Mouse (Mus musculus) heart, embryonic 16.5 days (tissue): ENCODE measurements around the gene Rce1. TPM values are rescaled to one million over a fixed set of nuclear protein-coding genes. Genes with fewer than 3 reads are reported as not detected.

Experiments
- ATAC-seq: fragments of 200-750 bp; cut with Nextera tagmentation; replicated peaks from 2 replicates; pipeline ENCODE4 v1.8.0; 2017; ENCODE audit warnings: moderate number of reproducible peaks; ENCODE audit not compliant: insufficient read depth, low FRiP score; ENCODE audit errors: extremely low read depth
- H3K27ac ChIP-seq: fragments of 300-500 bp; sonication (generic); 2 replicates; pipeline ENCODE4 v1.5.1; 2014; ENCODE audit warnings: mild to moderate bottlenecking, low read length, control low read depth, moderate library complexity
- H3K27me3 ChIP-seq: fragments of 300-500 bp; sonication (generic); 2 replicates; pipeline ENCODE4 v1.6.1; 2014; ENCODE audit warnings: low read length, mixed read lengths; ENCODE audit not compliant: control insufficient read depth, insufficient read depth
- H3K36me3 ChIP-seq: fragments of 300-500 bp; sonication (generic); 2 replicates; pipeline ENCODE4 v1.6.1; 2014; ENCODE audit not compliant: control insufficient read depth, insufficient read depth
- H3K4me1 ChIP-seq: fragments of 300-500 bp; sonication (generic); 2 replicates; pipeline ENCODE4 v1.6.1; 2014; ENCODE audit warnings: low read length, mixed read lengths; ENCODE audit not compliant: control insufficient read depth, insufficient read depth
- H3K4me2 ChIP-seq: fragments of 300-500 bp; sonication (generic); 2 replicates; pipeline ENCODE4 v1.6.1; 2014; ENCODE audit warnings: low read depth, mild to moderate bottlenecking, control low read depth, low read length
- H3K4me3 ChIP-seq: fragments of 300-500 bp; sonication (generic); 2 replicates; pipeline ENCODE4 v1.5.1; 2014; ENCODE audit warnings: mild to moderate bottlenecking, control low read depth, low read length
- H3K9ac ChIP-seq: fragments of 300-500 bp; sonication (generic); 2 replicates; pipeline ENCODE4 v1.6.1; 2014; ENCODE audit warnings: low read length, control low read depth
- H3K9me3 ChIP-seq: fragments of 300-500 bp; sonication (generic); replicated peaks from 2 replicates; pipeline ENCODE4 v1.6.1; 2016; ENCODE audit warnings: low read length; ENCODE audit not compliant: control insufficient read depth
- WGBS: fragments of 180-500 bp; shearing (Covaris S2); extraction: QIAGEN DNeasy Blood & Tissue Kit; methylation state at CpG from one replicate; pipeline ENCODE4 v1.1.7; 2014; 5-methylcytosine and 5-hydroxymethylcytosine counted together
- polyA plus RNA-seq: library from polyadenylated mRNA; unstranded; fragments of >200 nt; fragmentation: Nextera tagmentation; extraction: Ambion mirVana; gene quantifications from 2 replicates; pipeline ENCODE4 v1.2.1, GENCODE M21; 2015

Gene Rce1
- polyA plus RNA-seq: 38.4 and 41.2 TPM in 2 replicates

DNA sequence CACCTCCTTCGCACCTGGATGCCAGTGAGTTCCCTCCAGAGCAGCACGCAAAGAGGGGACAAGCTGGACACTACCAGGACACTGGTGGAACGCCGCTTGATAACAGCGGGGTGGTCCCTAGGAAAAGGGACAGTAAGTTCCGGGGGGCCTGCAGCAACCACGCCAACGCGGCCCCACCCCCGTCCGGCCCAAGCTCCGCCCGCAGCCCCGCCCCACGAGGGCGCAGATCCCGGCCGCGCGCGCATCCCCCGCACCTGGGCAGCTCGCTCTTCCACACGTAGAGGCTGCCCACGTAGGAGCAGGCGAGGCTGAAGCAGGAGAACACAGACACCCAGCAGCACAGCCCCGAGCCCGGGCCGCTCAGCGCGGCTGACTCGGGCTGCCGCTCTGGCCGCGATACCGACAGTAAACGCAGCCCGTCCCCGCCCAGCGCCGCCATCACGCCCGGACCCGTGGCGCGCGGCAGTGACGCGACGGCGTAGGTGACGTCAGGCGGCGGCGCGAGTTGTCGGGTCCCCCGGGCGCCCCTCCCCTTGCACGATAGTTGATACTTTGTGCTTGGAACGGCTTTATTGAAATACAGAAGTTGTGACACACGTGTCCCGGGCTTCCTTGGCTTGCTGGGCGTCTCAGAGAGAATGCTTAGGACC, at the start of gene Rce1:
Gene Rce1, minus strand, starts transcription at position 463 of the 650 bp plus-strand sequence.
- H3K9me3 ChIP-seq: no peaks in the 10 kb centered on the region
- peak; percentile 91 for ATAC-seq
- H3K9ac ChIP-seq: peak within 1 kb of the TSS; percentile 91
- under 1% methylated on average over 64 of the region's 64 CpGs for WGBS
- no peaks in the 10 kb centered on the region for H3K27me3 ChIP-seq
- H3K36me3 ChIP-seq: peaks cover 17% of the 10 kb centered on the region
- peak within 1 kb of the TSS; percentile 82 for H3K4me3 ChIP-seq
- peaks cover 16% of the 10 kb centered on the region for H3K4me1 ChIP-seq
- peak within 1 kb of the TSS; percentile 94 for H3K4me2 ChIP-seq
- peak within 1 kb of the TSS; percentile 87 for H3K27ac ChIP-seq

- WGBS: 62% methylated on average over 6 of the region's 6 CpGs
- ATAC-seq: no peak
- no peak overlapping the region for H3K4me2 ChIP-seq
- no peaks in the 10 kb centered on the region for H3K4me1 ChIP-seq
- no peaks in the 10 kb centered on the region for H3K36me3 ChIP-seq
- H3K9me3 ChIP-seq: no peaks in the 10 kb centered on the region
- H3K9ac ChIP-seq: no peak overlapping the region
- H3K27ac ChIP-seq: no peak overlapping the region
- H3K27me3 ChIP-seq: no peaks in the 10 kb centered on the region
- no peak overlapping the region for H3K4me3 ChIP-seq
Measured at GRCm38 (mm10) chr19:4672401-4672800, 47.0 kb upstream of the Rce1 start.

- H3K4me3 ChIP-seq: no peak overlapping the region
Measured at GRCm38 (mm10) chr19:4670776-4671175, 45.3 kb upstream of the Rce1 start.

GRCm38 (mm10) chr19:4666815-4667214, 41.4 kb upstream of the Rce1 start:
- no peak overlapping the region for H3K4me2 ChIP-seq
- H3K27ac ChIP-seq: no peak overlapping the region
- H3K27me3 ChIP-seq: 0 out of 2 replicates have a peak, but pooled peaks cover 2% of the 10 kb centered on the region
- H3K36me3 ChIP-seq: no peaks in the 10 kb centered on the region
- no peak overlapping the region for H3K4me3 ChIP-seq
- H3K9me3 ChIP-seq: no peaks in the 10 kb centered on the region
- ATAC-seq: no peak
- H3K4me1 ChIP-seq: no peaks in the 10 kb centered on the region
- H3K9ac ChIP-seq: no peak overlapping the region

More at GRCm38 (mm10) chr19:4670776-4671175, 45.3 kb upstream of the Rce1 start:
- no peak for ATAC-seq
- H3K27me3 ChIP-seq: no peaks in the 10 kb centered on the region
- H3K4me1 ChIP-seq: no peaks in the 10 kb centered on the region
- 64% methylated on average over 4 of the region's 4 CpGs for WGBS
- H3K36me3 ChIP-seq: no peaks in the 10 kb centered on the region
- H3K9me3 ChIP-seq: no peaks in the 10 kb centered on the region
- H3K4me2 ChIP-seq: no peak overlapping the region
- H3K27ac ChIP-seq: no peak overlapping the region
- H3K9ac ChIP-seq: no peak overlapping the region

DNA sequence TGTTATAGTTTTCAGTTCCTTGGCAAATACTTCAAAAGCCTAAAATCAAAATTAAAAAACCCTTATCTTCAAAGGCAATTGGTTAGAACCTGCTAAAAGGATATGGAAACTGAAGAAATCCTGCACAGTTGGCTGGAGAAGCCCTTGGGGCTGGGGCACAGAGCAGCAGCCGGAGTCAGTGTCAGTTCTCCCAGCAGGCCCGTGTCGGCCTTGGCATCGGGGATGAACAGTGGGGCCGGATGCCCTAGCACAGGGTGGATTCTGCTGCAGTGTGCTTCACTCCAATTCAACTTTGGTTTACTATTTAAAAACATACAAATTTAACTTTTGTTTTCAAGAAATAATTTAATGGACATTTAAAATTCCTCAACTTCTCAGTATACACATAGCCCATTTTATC, 32.7 kb upstream of the Rce1 start:
- Histone ChIP-seq H3K36me3 (no peaks in the 10 kb centered on the region), H3K4me1 (no peaks in the 10 kb centered on the region), H3K9me3 (no peaks in the 10 kb centered on the region), H3K9ac (no peak overlapping the region), H3K4me3 (no peak overlapping the region), H3K27me3 (0 out of 2 replicates have a peak, but pooled peaks cover 2% of the 10 kb centered on the region), H3K4me2 (no peak overlapping the region), H3K27ac (no peak overlapping the region)
- 89% methylated on average over 5 of the region's 5 CpGs for WGBS
- ATAC-seq: no peak

DNA sequence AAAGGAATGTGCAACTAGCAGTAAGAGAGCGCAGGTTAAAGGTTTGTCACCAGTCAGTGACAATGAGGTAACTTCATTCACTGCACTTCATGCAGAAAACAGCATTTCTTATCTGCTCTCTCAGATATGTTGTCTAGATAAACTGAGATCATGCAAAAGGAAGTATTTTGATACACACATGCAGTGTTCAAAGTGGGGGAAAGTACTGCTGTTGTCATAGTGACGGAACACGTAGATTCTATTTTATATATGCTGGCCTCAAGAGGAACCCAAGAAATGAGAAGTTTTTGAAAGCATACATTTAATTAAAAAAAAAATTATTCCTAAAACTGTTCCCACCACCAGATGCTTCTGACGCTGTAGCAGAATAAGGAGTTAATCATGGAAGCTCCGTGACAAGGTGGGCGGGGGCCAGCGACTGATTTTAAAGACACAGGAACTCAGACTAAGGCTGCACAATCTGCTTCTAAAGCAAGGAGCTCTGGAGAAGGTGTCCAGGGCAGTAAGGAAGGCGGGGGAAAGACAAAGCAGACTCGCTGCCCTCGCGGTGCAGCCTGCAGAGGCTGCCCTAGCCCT, 21.6 kb upstream of the Rce1 start:
- Histone ChIP-seq H3K4me1 (no peaks in the 10 kb centered on the region), H3K4me3 (no peak overlapping the region), H3K4me2 (no peak overlapping the region), H3K36me3 (no peaks in the 10 kb centered on the region), H3K27me3 (peaks cover 5% of the 10 kb centered on the region), H3K9ac (no peak overlapping the region), H3K27ac (no peak overlapping the region), H3K9me3 (no peaks in the 10 kb centered on the region)
- WGBS: 67% methylated on average over 11 of the region's 11 CpGs
- ATAC-seq: no peak

GRCm38 (mm10) chr19:4644271-4644670, 18.8 kb upstream of the Rce1 start:
- no peak overlapping the region for H3K27ac ChIP-seq
- 41% methylated on average over 10 of the region's 10 CpGs for WGBS
- no peaks in the 10 kb centered on the region for H3K36me3 ChIP-seq
- no peaks in the 10 kb centered on the region for H3K9me3 ChIP-seq
- H3K4me3 ChIP-seq: no peak overlapping the region
- peaks cover 5% of the 10 kb centered on the region for H3K27me3 ChIP-seq
- no peaks in the 10 kb centered on the region for H3K4me1 ChIP-seq
- no peak overlapping the region for H3K9ac ChIP-seq
- no peak overlapping the region for H3K4me2 ChIP-seq
- ATAC-seq: no peak

DNA sequence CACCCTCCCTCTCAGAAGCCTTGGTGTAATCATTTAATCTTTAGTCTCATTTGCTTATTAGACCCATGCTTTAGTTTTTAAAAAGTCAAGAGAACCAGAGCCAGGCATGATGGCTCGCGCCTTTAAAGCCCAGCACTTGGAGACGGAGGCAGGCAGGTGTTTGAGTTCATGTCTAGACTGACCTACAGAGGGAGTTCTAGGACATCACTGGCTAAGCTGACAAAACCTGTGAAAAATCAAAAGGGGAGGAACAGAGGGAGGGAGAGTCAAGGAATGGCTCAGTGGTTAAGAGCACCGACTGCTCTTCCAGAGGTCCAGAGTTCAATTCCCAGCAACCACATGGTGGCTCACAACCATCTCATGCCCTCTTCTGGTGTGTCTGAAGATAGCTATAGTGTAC, 10.5 kb upstream of the Rce1 start:
- Histone ChIP-seq H3K27me3 (no peaks in the 10 kb centered on the region; the same call in 1 of the 2 replicates), H3K9me3 (no peaks in the 10 kb centered on the region), H3K4me1 (no peaks in the 10 kb centered on the region), H3K4me3 (no peak overlapping the region), H3K27ac (no peak overlapping the region), H3K36me3 (no peaks in the 10 kb centered on the region), H3K4me2 (no peak overlapping the region), H3K9ac (no peak overlapping the region)
- no peak for ATAC-seq
- 59% methylated on average over 4 of the region's 4 CpGs for WGBS

- H3K27ac ChIP-seq: no peak overlapping the region
- 0% methylated on average over 1 of the region's 1 CpGs for WGBS
- H3K9me3 ChIP-seq: no peaks in the 10 kb centered on the region
- H3K4me1 ChIP-seq: peaks cover 16% of the 10 kb centered on the region
- H3K4me3 ChIP-seq: no peak overlapping the region
- H3K4me2 ChIP-seq: no peak overlapping the region
- no peak for ATAC-seq
- no peaks in the 10 kb centered on the region for H3K27me3 ChIP-seq
- peaks cover 2% of the 10 kb centered on the region; the same call in 1 of the 2 replicates for H3K36me3 ChIP-seq
- no peak overlapping the region for H3K9ac ChIP-seq
Measured at GRCm38 (mm10) chr19:4628819-4629218, 3.4 kb upstream of the Rce1 start.
